Mouse (Mus musculus): Measurements from ENCODE around the gene Astn2. TPM values are rescaled to one million over a fixed set of nuclear protein-coding genes. Genes with fewer than 3 reads are reported as not detected.

Gene Astn2
- polyA plus RNA-seq, 1 experiment: not detected

- H3K4me1 ChIP-seq (ENCODE audit: control insufficient read depth, insufficient read depth, low read length): no peaks in the 10 kb centered on the region
- H3K27ac ChIP-seq (ENCODE audit: insufficient read depth, low read depth, low read length): no peak overlapping the region
- TF ChIP-seq POLR2A (IDR thresholded peaks at IDR 0.05; ENCODE audit: borderline replicate concordance, low read depth, low read length): no peak
- TF ChIP-seq CTCF (IDR thresholded peaks at IDR 0.05; ENCODE audit: low read depth, low read length): no peak
- H3K4me3 ChIP-seq (ENCODE audit: insufficient read depth, low read length): no peak overlapping the region
These were observed 5.3 kb downstream of the Astn2 start for GRCm38 (mm10) chr4:66399066-66399465.

GRCm38 (mm10) chr4:66397216-66397615, 7.2 kb downstream of the Astn2 start:
- Histone ChIP-seq H3K27ac (ENCODE audit: insufficient read depth, low read depth, low read length) (no peak overlapping the region), H3K4me3 (ENCODE audit: insufficient read depth, low read length) (no peak overlapping the region), H3K4me1 (ENCODE audit: control insufficient read depth, insufficient read depth, low read length) (no peaks in the 10 kb centered on the region)
- TF ChIP-seq CTCF (IDR thresholded peaks at IDR 0.05; ENCODE audit: low read depth, low read length) (no peak), POLR2A (IDR thresholded peaks at IDR 0.05; ENCODE audit: borderline replicate concordance, low read depth, low read length) (no peak)

DNA sequence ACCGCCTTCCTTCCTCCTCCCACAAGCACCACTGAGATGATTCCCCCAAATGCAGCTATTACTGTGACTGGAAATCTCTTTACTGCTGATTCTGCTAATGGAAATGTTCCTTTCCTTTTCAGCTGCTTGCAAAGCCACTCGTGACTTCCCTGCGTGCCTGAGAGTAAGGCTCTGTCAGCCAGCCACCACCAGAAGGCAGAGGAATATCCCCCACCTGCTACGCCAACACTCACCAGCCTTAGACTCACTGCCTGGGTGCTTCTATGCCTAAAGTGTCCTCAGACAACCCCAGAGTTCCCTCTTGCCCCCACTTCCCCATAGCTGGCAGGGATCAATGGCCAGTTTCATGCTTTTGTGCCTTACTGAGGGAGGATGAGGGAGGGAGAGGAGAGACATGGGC, 11.1 kb downstream of the Astn2 start:
- no peak overlapping the region for H3K4me3 ChIP-seq (ENCODE audit: insufficient read depth, low read length)
- no peak overlapping the region for H3K27ac ChIP-seq (ENCODE audit: insufficient read depth, low read depth, low read length)
- H3K4me1 ChIP-seq (ENCODE audit: control insufficient read depth, insufficient read depth, low read length): no peaks in the 10 kb centered on the region
- TF ChIP-seq POLR2A (IDR thresholded peaks at IDR 0.05; ENCODE audit: borderline replicate concordance, low read depth, low read length): no peak
- TF ChIP-seq CTCF (IDR thresholded peaks at IDR 0.05; ENCODE audit: low read depth, low read length): no peak

DNA sequence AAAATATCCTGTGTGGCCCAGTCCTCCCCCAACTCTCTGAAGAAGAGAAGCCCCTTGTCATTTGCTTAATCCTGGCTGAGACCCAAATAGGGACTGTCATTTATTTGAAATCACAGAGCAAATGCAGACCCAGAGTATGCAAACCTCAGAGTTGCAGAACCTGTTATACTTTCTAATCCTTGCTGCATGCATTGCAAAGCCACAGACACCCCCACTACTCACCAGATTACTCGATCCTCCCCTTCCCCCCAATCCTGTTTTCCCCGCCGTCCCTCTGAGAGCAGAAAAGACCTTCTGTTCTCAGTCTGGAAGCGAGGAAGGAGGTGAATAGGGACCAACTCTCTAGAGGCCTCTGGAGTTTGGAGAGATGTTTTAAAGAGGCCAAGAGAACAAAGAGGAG, 13.9 kb downstream of the Astn2 start:
- no peak for TF ChIP-seq CTCF (IDR thresholded peaks at IDR 0.05; ENCODE audit: low read depth, low read length)
- TF ChIP-seq POLR2A (IDR thresholded peaks at IDR 0.05; ENCODE audit: borderline replicate concordance, low read depth, low read length): no peak
- no peak overlapping the region for H3K4me3 ChIP-seq (ENCODE audit: insufficient read depth, low read length)
- H3K4me1 ChIP-seq (ENCODE audit: control insufficient read depth, insufficient read depth, low read length): no peaks in the 10 kb centered on the region
- no peak overlapping the region for H3K27ac ChIP-seq (ENCODE audit: insufficient read depth, low read depth, low read length)

- no peak overlapping the region for H3K4me3 ChIP-seq (ENCODE audit: insufficient read depth, low read length)
- H3K27ac ChIP-seq (ENCODE audit: insufficient read depth, low read depth, low read length): no peak overlapping the region
- H3K4me1 ChIP-seq (ENCODE audit: control insufficient read depth, insufficient read depth, low read length): no peaks in the 10 kb centered on the region
- no peak for TF ChIP-seq CTCF (IDR thresholded peaks at IDR 0.05; ENCODE audit: low read depth, low read length)
- TF ChIP-seq POLR2A (IDR thresholded peaks at IDR 0.05; ENCODE audit: borderline replicate concordance, low read depth, low read length): no peak
These were observed 25.8 kb downstream of the Astn2 start for GRCm38 (mm10) chr4:66378586-66378985.

DNA sequence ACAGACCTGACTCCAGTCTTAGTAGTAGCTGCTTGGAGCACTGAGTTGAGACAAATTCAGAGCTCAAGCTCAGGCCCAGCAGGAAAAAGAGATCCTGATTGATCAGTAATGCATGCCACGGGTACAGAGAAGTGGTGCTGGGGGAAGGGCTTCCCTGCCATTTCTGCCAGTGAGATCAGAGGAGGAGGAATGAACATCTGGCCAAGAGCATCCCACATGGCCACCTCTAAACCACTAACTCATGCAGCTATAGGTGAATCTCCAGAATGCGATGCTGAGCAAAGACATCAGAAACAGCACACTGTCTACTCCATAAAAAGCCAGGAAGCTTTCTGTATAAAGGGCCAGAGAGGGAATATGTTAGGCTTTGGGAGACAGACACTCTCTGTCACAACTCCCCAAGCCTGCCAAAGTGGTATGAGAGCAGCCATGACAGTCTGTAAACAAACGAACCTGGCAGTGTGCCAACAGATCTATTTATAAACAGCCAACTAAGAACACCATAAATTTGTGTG, 33.8 kb downstream of the Astn2 start:
- TF ChIP-seq POLR2A (IDR thresholded peaks at IDR 0.05; ENCODE audit: borderline replicate concordance, low read depth, low read length) (no peak), CTCF (IDR thresholded peaks at IDR 0.05; ENCODE audit: low read depth, low read length) (no peak)
- Histone ChIP-seq H3K27ac (ENCODE audit: insufficient read depth, low read depth, low read length) (no peak overlapping the region), H3K4me3 (ENCODE audit: insufficient read depth, low read length) (no peak overlapping the region), H3K4me1 (ENCODE audit: control insufficient read depth, insufficient read depth, low read length) (no peaks in the 10 kb centered on the region)

DNA sequence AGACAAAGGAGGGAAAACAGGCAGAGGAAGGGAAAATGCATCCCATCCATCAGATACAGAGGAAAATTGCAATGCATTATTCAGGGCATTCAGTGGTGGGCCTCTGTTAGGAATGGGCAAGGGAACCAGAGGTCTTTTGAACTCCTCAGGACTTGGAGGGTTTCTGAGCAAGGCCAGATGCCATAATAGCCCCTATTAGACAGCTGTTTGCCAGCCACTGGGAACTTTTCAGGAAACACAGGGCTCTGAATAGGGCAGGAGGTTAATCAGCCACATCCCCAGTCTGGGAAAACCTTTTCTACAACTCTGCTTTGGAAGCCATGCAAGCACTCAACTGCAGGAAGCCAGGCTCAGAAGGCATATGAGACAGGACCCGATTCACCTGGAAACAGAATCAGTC, 38.9 kb downstream of the Astn2 start:
- no peak for TF ChIP-seq POLR2A (IDR thresholded peaks at IDR 0.05; ENCODE audit: borderline replicate concordance, low read depth, low read length)
- TF ChIP-seq CTCF (IDR thresholded peaks at IDR 0.05; ENCODE audit: low read depth, low read length): no peak
- Histone ChIP-seq H3K27ac (ENCODE audit: insufficient read depth, low read depth, low read length) (no peak overlapping the region), H3K4me3 (ENCODE audit: insufficient read depth, low read length) (no peak overlapping the region), H3K4me1 (ENCODE audit: control insufficient read depth, insufficient read depth, low read length) (no peaks in the 10 kb centered on the region)

- no peak for TF ChIP-seq POLR2A (IDR thresholded peaks at IDR 0.05; ENCODE audit: borderline replicate concordance, low read depth, low read length)
- no peak for TF ChIP-seq CTCF (IDR thresholded peaks at IDR 0.05; ENCODE audit: low read depth, low read length)
- Histone ChIP-seq H3K4me1 (ENCODE audit: control insufficient read depth, insufficient read depth, low read length) (no peaks in the 10 kb centered on the region), H3K27ac (ENCODE audit: insufficient read depth, low read depth, low read length) (no peak overlapping the region), H3K4me3 (ENCODE audit: insufficient read depth, low read length) (no peak overlapping the region)
These were observed 59.8 kb downstream of the Astn2 start for GRCm38 (mm10) chr4:66344632-66345031.

- no peak overlapping the region for H3K4me3 ChIP-seq (ENCODE audit: insufficient read depth, low read length)
- no peak for TF ChIP-seq POLR2A (IDR thresholded peaks at IDR 0.05; ENCODE audit: borderline replicate concordance, low read depth, low read length)
- no peak for TF ChIP-seq CTCF (IDR thresholded peaks at IDR 0.05; ENCODE audit: low read depth, low read length)
- H3K27ac ChIP-seq (ENCODE audit: insufficient read depth, low read depth, low read length): peak overlapping the region; percentile 57
- H3K4me1 ChIP-seq (ENCODE audit: control insufficient read depth, insufficient read depth, low read length): peaks cover 5% of the 10 kb centered on the region; the same call in 1 of the 2 replicates
These were observed 67.0 kb downstream of the Astn2 start for GRCm38 (mm10) chr4:66337443-66337842.

DNA sequence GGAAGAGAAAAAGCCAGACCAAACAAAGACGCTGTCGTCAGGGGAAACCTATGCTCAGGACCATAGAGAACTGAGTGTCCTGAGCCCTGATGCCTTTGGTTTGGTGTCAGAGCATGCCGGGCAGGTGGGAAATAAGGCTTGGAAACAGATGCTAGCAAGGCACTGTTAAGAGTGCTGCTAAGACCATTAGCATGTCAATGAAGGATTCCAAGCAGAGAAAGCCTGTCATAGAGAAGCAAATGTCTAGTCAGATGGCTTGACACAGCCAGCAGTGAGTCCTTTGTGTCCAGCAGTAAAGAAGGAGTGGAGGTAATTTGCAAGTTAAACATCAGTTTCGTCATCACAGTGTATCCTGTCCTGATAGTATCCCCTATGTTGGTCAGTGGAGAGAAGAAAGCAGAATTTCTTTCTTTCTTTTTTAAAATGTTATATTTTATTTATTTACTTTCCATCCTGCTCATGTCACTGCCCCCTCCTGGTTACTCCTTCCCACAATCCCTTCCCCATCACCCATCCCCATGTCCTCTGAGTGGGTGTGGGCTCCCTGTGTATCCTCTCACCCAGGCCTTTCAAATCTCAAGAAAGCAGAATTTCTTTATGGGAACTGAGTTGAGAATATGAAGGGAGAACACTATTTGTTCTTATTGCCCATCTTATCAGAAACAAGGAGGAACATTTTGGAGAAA, 73.7 kb downstream of the Astn2 start:
- no peak overlapping the region for H3K4me3 ChIP-seq (ENCODE audit: insufficient read depth, low read length)
- TF ChIP-seq POLR2A (IDR thresholded peaks at IDR 0.05; ENCODE audit: borderline replicate concordance, low read depth, low read length) (no peak), CTCF (IDR thresholded peaks at IDR 0.05; ENCODE audit: low read depth, low read length) (no peak)
- H3K4me1 ChIP-seq (ENCODE audit: control insufficient read depth, insufficient read depth, low read length): no peaks in the 10 kb centered on the region
- H3K27ac ChIP-seq (ENCODE audit: insufficient read depth, low read depth, low read length): no peak overlapping the region
